Mouse (Mus musculus) left cerebral cortex, adult 9 months (tissue): Measurements from ENCODE around the gene Tlnrd1.

Experiments used
- DNase-seq, 2 experiments: peaks; one replicate each; pipeline ENCODE4 v3.0.0; 2022; ENCODE audit warnings: low spot score in 2 of 2

Gene Tlnrd1

GRCm38 (mm10) chr7:83844807-83845206 is 39.3 kb downstream of the Tlnrd1 start:
- no peak for DNase-seq

GRCm38 (mm10) chr7:83842486-83843259 is 41.4 kb downstream of the Tlnrd1 start:
- no peak for DNase-seq

DNA sequence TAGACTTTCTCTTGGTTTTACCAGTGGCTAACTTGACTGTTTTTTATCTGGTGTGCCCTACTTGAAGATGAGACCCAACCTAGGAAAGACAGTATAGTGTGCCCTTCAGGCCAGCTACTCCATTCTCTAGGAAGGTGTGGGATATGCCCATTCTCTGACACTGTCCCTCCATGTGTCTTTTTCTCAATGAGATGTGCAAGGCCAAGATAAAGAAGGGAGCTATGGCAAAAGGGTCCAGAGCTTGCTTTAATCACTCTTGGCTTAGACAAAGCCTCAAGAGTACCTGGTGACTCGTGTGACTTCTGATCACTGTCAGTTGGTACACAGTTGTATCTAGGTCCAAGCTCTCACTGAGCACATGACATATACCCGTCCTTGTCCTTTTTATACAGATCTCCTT is 44.0 kb downstream of the Tlnrd1 start:
- no peak for DNase-seq

DNA sequence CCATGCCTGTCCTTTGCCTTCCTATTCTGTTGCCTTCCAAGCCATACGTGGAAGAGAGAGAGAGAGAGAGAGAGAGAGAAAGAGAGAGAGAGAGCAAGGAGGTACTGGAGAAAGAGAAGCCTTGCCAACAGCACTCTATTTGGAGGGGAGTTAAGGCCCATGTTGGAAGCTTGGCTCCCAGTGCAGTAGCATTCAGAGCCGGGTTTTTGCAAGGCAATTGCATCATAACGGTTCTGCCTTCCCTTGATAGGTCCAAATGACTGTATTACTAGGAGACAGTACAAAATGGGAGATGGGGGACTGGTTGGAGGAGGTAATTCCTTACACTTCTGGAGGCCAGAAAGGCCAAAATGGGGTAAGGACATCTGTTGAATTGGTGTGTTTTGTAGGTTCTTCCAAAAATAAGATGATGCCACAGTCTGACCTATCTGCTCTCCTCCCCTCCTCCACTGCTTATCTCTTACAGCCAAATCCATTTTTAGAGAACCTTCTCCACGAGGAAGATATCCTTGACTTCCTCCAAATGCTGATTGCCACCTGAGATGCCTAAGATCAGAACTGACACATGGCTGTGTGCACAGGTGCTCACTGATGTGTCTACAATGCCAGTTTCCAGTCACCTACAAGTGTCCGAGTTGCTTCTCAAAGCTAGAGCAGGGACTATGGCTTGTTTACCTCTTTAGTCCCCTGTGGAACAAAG is 45.4 kb downstream of the Tlnrd1 start:
- no peak for DNase-seq
